Mouse (Mus musculus) cerebellum, adult 8-10 months (tissue): ENCODE data around the gene Ddah2.
A peak's percentile ranks its signal among the peaks of the same experiment; 100 is the strongest.

Experiments
- DNase-seq: peaks from one replicate; pipeline ENCODE4 v3.0.0; 2022

Gene Ddah2

GRCm38 (mm10) chr17:35105740-35106389 is 47.0 kb downstream of the Ddah2 start:
- peak; percentile 66 for DNase-seq

DNA sequence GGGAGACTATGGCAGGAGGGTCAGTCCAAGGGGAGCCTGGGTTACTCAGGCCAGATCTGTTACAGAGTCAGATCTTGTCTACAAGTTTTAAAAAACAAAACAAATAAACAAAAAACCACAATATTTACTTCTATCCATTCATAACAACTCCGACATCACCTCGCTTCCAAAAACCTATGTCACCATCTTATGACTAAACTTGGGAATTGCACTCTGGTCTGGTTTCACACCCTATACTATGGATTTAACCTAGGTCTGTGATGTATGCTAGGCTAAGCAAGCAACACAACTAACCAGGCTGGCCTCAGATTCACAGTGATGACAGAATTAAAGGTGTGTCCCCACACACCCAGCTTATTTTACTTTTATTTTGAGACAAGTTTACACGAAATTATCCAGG is 47.7 kb downstream of the Ddah2 start:
- no peak for DNase-seq

DNA sequence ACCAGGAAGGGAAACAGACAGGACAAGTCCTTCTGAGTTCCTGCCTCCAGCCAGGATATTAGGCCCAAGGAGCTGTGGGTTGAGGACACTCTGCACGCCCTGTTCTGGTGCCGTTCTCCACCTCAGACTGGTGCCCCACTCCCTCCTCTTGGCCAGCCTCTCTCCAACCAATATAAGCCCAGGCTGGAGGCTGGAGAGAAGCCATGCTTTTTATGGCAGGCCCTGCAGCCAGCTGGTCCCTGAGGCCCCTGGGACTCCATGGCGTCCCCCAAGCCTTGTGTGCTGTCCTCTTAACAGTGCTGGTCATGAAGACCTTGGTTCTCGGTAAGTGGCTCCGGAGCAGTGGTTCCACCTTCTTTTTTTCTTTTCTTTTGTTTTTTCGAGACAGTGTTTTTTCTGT is 49.3 kb downstream of the Ddah2 start, which contains the start of gene Ly6g5c:
Gene Ly6g5c (plus strand): TSS at position 183 of the 400 bp plus-strand sequence.
- no peak for DNase-seq
